Mouse (Mus musculus) gastrocnemius, postnatal 10 days (tissue): ENCODE measurements at regions not wholly inside any gene's neighbourhood (a gene's known extent, or its start where the extent isn't known, plus 50 kb on each side); places are given as distances from the start of the nearest gene placed in this dataset.

ENCODE experiments used
- DNase-seq: peaks from one replicate; pipeline ENCODE4 v3.0.0; 2021; ENCODE audit warnings: mixed read lengths

GRCm38 (mm10) chr3:39248712-39249111 is 362.0 kb downstream of the Fat4 start:
- no peak for DNase-seq

GRCm38 (mm10) chr3:39249224-39249892 is 362.6 kb downstream of the Fat4 start:
- DNase-seq, result peak; percentile 6

- DNase-seq, result no peak
These were observed 366.3 kb downstream of the Fat4 start for GRCm38 (mm10) chr3:39253076-39253475.

GRCm38 (mm10) chr3:39264671-39265430 is 378.1 kb downstream of the Fat4 start:
- no peak for DNase-seq

GRCm38 (mm10) chr3:39265606-39266005 is 378.9 kb downstream of the Fat4 start:
- DNase-seq, result no peak

GRCm38 (mm10) chr3:39269388-39269787 is 382.6 kb downstream of the Fat4 start:
- no peak for DNase-seq

GRCm38 (mm10) chr3:39272616-39273015 is 385.9 kb downstream of the Fat4 start:
- DNase-seq, result no peak

GRCm38 (mm10) chr3:39276897-39277296 is 390.2 kb downstream of the Fat4 start:
- DNase-seq, result no peak

GRCm38 (mm10) chr3:39277310-39277709 is 390.6 kb downstream of the Fat4 start:
- no peak for DNase-seq

- DNase-seq, result no peak
These were observed 408.5 kb downstream of the Fat4 start for GRCm38 (mm10) chr3:39295255-39295654.

- DNase-seq, result no peak
These were observed 409.5 kb downstream of the Fat4 start for GRCm38 (mm10) chr3:39296257-39296656.

GRCm38 (mm10) chr3:39309487-39309886 is 422.7 kb downstream of the Fat4 start:
- DNase-seq, result no peak

GRCm38 (mm10) chr3:39313563-39313962 is 426.8 kb downstream of the Fat4 start:
- no peak for DNase-seq

- DNase-seq, result no peak
These were observed 434.1 kb downstream of the Fat4 start for GRCm38 (mm10) chr3:39320851-39321250.

GRCm38 (mm10) chr3:39322225-39322624 is 435.5 kb downstream of the Fat4 start:
- DNase-seq, result no peak

- DNase-seq, result no peak
These were observed 449.0 kb downstream of the Fat4 start for GRCm38 (mm10) chr3:39335612-39336230.

GRCm38 (mm10) chr3:39341161-39341687 is 454.5 kb downstream of the Fat4 start:
- DNase-seq, result no peak

- no peak for DNase-seq
These were observed 457.3 kb downstream of the Fat4 start for GRCm38 (mm10) chr3:39344078-39344477.

- DNase-seq, result no peak
These were observed 460.8 kb downstream of the Fat4 start for GRCm38 (mm10) chr3:39347578-39347977.

GRCm38 (mm10) chr3:39357012-39357411 is 470.3 kb downstream of the Fat4 start:
- no peak for DNase-seq

- DNase-seq, result no peak
These were observed 473.5 kb downstream of the Fat4 start for GRCm38 (mm10) chr3:39360278-39360677.

- DNase-seq, result no peak
These were observed 484.2 kb downstream of the Fat4 start for GRCm38 (mm10) chr3:39370926-39371325.

- no peak for DNase-seq
These were observed 485.7 kb downstream of the Fat4 start for GRCm38 (mm10) chr3:39372426-39372950.
